Mouse (Mus musculus) heart, embryonic 12.5 days (tissue): ENCODE measurements around the gene Acadvl. TPM values are rescaled to one million over a fixed set of nuclear protein-coding genes. Genes with fewer than 3 reads are reported as not detected.
A peak's percentile ranks its signal among the peaks of the same experiment; 100 is the strongest.

Experiments
- microRNA counts: library from miRNA; unstranded; fragments of <30 nt; microRNA quantifications from one replicate; lab custom pipeline; 2017
- microRNA-seq: library from miRNA; unstranded; fragments of <30 nt; microRNA quantifications from one replicate; pipeline ENCODE4, GENCODE M21; 2017
- polyA plus RNA-seq: library from polyadenylated mRNA; unstranded; fragments of >200 nt; fragmentation: Nextera tagmentation; extraction: Ambion mirVana; gene quantifications from 2 replicates; pipeline ENCODE4 v1.2.1, GENCODE M21; 2016

Gene Acadvl
- polyA plus RNA-seq, 1 experiment from 2014 or later = 126 TPM

MicroRNAs encoded within 50 kb of the gene (microRNA counts, 519-probe panel; counts per million panel counts)
- not detected for microRNA mmu-miR-324-3p (lab: Ali Mortazavi, UCI)
- microRNA mmu-miR-324-5p (lab: Ali Mortazavi, UCI) = 3,767 counts per million, percentile 27 among the panel's probes with 10 or more counts

Small RNA genes lying within 50 kb of the gene (microRNA-seq; reads per million reads assigned to microRNA genes)
- gene Gm44349 = not detected
- 2,978 reads per million, percentile 87 among the genes with 10 or more reads in this experiment for gene Mir324

Other genes starting within 250 kb of the Acadvl start
- gene Zbtb4, start 249.5 kb downstream of the Acadvl start, polyA plus RNA-seq = 2.9 and 3.3 TPM in 2 replicates
- gene Chrnb1, start 219.5 kb downstream of the Acadvl start, polyA plus RNA-seq = 5.6 and 7.7 TPM in 2 replicates
- 2.3 and 2.4 TPM in 2 replicates for gene Fgf11, start 213.6 kb downstream of the Acadvl start, polyA plus RNA-seq
- 1.5 and 1.6 TPM in 2 replicates for gene Tmem102, start 209.8 kb downstream of the Acadvl start, polyA plus RNA-seq
- not detected in 2 replicates for gene Gm39566, start 200.1 kb downstream of the Acadvl start, polyA plus RNA-seq
- not detected in 2 replicates for gene Spem2, start 196.9 kb downstream of the Acadvl start, polyA plus RNA-seq
- not detected in 2 replicates for gene Spem1, start 193.2 kb downstream of the Acadvl start, polyA plus RNA-seq
- gene Nlgn2, start 177.6 kb downstream of the Acadvl start, polyA plus RNA-seq = 1.8 and 2.3 TPM in 2 replicates
- 289 and 297 TPM in 2 replicates for gene Tmem256, start 176.9 kb downstream of the Acadvl start, polyA plus RNA-seq
- gene Plscr3, start 169.0 kb downstream of the Acadvl start, polyA plus RNA-seq = 77.9 and 82.3 TPM in 2 replicates
- 0.28 and 0.32 TPM in 2 replicates for gene Tnk1, start 156.7 kb downstream of the Acadvl start, polyA plus RNA-seq
- gene Tmem95, start 137.4 kb downstream of the Acadvl start, polyA plus RNA-seq = not detected in 2 replicates
- gene Kctd11, start 134.0 kb downstream of the Acadvl start, polyA plus RNA-seq = 4.1 and 4.5 TPM in 2 replicates
- 10.3 and 11.2 TPM in 2 replicates for gene Acap1, start 119.9 kb downstream of the Acadvl start, polyA plus RNA-seq
- 4.7 and 5.2 TPM in 2 replicates for gene 2810408A11Rik, start 114.4 kb downstream of the Acadvl start, polyA plus RNA-seq
- gene Neurl4, start 114.3 kb downstream of the Acadvl start, polyA plus RNA-seq = 7.6 and 9.2 TPM in 2 replicates
- 49.2 and 50.6 TPM in 2 replicates for gene Gps2, start 101.5 kb downstream of the Acadvl start, polyA plus RNA-seq
- gene Eif5a, start 93.5 kb downstream of the Acadvl start, polyA plus RNA-seq = 1,286 and 1,307 TPM in 2 replicates
- gene Ybx2, start 79.6 kb downstream of the Acadvl start, polyA plus RNA-seq = 2.0 and 2.6 TPM in 2 replicates
- 25.9 and 28.8 TPM in 2 replicates for gene Slc2a4, start 67.2 kb downstream of the Acadvl start, polyA plus RNA-seq
- gene Cldn7, start 50.6 kb downstream of the Acadvl start, polyA plus RNA-seq = 2.1 and 2.5 TPM in 2 replicates
- gene Ctdnep1, start 34.3 kb downstream of the Acadvl start, polyA plus RNA-seq = 23.6 and 24.5 TPM in 2 replicates
- 103 and 109 TPM in 2 replicates for gene Elp5, start 32.9 kb downstream of the Acadvl start, polyA plus RNA-seq
- gene Gabarap, start 24.3 kb downstream of the Acadvl start, polyA plus RNA-seq = 445 and 451 TPM in 2 replicates
- 51.0 and 54.1 TPM in 2 replicates for gene Phf23, start 19.6 kb downstream of the Acadvl start, polyA plus RNA-seq
- 25.8 and 26.1 TPM in 2 replicates for gene Dvl2, start 14.8 kb downstream of the Acadvl start, polyA plus RNA-seq
- gene Dlg4, start 1.5 kb upstream of the Acadvl start, polyA plus RNA-seq = 4.2 and 6.0 TPM in 2 replicates
- 0.15 and 0.19 TPM in 2 replicates for gene Asgr1, start 38.7 kb upstream of the Acadvl start, polyA plus RNA-seq
- gene Asgr2, start 77.2 kb upstream of the Acadvl start, polyA plus RNA-seq = not detected in 2 replicates
- 0.24 TPM in 1 of 2 replicates, not detected in the other for gene Mgl2, start 114.9 kb upstream of the Acadvl start, polyA plus RNA-seq
- gene Clec10a, start 140.8 kb upstream of the Acadvl start, polyA plus RNA-seq = not detected in 2 replicates
- 0.41 and 1.1 TPM in 2 replicates for gene Slc16a11, start 197.3 kb upstream of the Acadvl start, polyA plus RNA-seq
- gene Slc16a13, start 205.7 kb upstream of the Acadvl start, polyA plus RNA-seq = 7.7 and 9.1 TPM in 2 replicates
- gene Bcl6b, start 214.4 kb upstream of the Acadvl start, polyA plus RNA-seq = 17.6 and 19.6 TPM in 2 replicates
- 125 and 126 TPM in 2 replicates for gene 0610010K14Rik, start 222.5 kb upstream of the Acadvl start, polyA plus RNA-seq
- 9.0 and 9.5 TPM in 2 replicates for gene Gm21988, start 224.4 kb upstream of the Acadvl start, polyA plus RNA-seq
- 204 and 207 TPM in 2 replicates for gene Rnasek, start 224.4 kb upstream of the Acadvl start, polyA plus RNA-seq
- gene Alox12, start 239.9 kb upstream of the Acadvl start, polyA plus RNA-seq = 3.8 and 7.8 TPM in 2 replicates